Mouse (Mus musculus): ENCODE data around the gene Tab2. TPM values are rescaled to one million over a fixed set of nuclear protein-coding genes. Genes with fewer than 3 reads are reported as not detected.

Tab2 gene
- 10 to 100 TPM in 1 of 2 experiments, 1 to 10 TPM in 1; 2.0 to 22.1 TPM for polyA plus RNA-seq (2012; fragmentation: generic; extraction: Trizol)

GRCm38 (mm10) chr10:7956228-7957001 is at the start of gene Tab2:
Gene Tab2 (minus strand): TSS chr10:7956230.

Other genes with a start within 250 kb of the Tab2 start
- 10 to 100 TPM in 1 of 2 experiments, 1 to 10 TPM in 1; 9.9 to 19.3 TPM for gene Katna1, start 230.2 kb downstream of the Tab2 start, polyA plus RNA-seq (2012; fragmentation: generic; extraction: Trizol)
- gene Ginm1, start 163.4 kb downstream of the Tab2 start, polyA plus RNA-seq (2012; fragmentation: generic; extraction: Trizol), result 10 to 100 TPM in 1 of 2 experiments, 1 to 10 TPM in 1; 3.9 to 19.6 TPM
- 1 to 10 TPM in 1 of 2 experiments, under 1 TPM in 1; 0.62 to 4.7 TPM for gene Ppil4, start 163.3 kb downstream of the Tab2 start, polyA plus RNA-seq (2012; fragmentation: generic; extraction: Trizol)
- under 1 TPM; 0.01 to 0.13 TPM for gene Zc3h12d, start 123.8 kb downstream of the Tab2 start, polyA plus RNA-seq (2012; fragmentation: generic; extraction: Trizol)

Measured in C3H10T1/2 (cell line).